Mouse (Mus musculus) CH12.LX (cell line): ENCODE measurements around the gene Selenoi.

Experiments
- CHD1 ChIP-seq: IDR thresholded peaks from 2 replicates; pipeline ENCODE4 v1.6.1; 2012; ENCODE audit warnings: low read depth, low read length, improper control_type of control experiment, inconsistent platforms
- CTCF ChIP-seq, 2 experiments: IDR thresholded peaks in 1 of 2; conservative IDR thresholded peaks in 1 of 2; 2 replicates each; pipeline ENCODE4 v1.5.1; 2011 to 2012; ENCODE audit warnings: low read depth in 2 of 2, low read length in 2 of 2, improper control_type of control experiment in 1 of 2, inconsistent platforms in 1 of 2, mild to moderate bottlenecking in 1 of 2, moderate library complexity in 1 of 2
- E2F4 ChIP-seq: IDR thresholded peaks from 2 replicates; pipeline ENCODE4 v1.6.1; 2011; ENCODE audit warnings: low read depth, low read length, improper control_type of control experiment; ENCODE audit not compliant: insufficient replicate concordance
- EP300 ChIP-seq: IDR thresholded peaks from 2 replicates; pipeline ENCODE4 v1.6.1; 2011; ENCODE audit warnings: low read length, improper control_type of control experiment
- MAX ChIP-seq: IDR thresholded peaks from 2 replicates; pipeline ENCODE4 v1.6.1; 2011; ENCODE audit warnings: low read length, improper control_type of control experiment
- MXI1 ChIP-seq: IDR thresholded peaks from 2 replicates; pipeline ENCODE4 v1.6.1; 2011; ENCODE audit warnings: mild to moderate bottlenecking, low read depth, low read length, improper control_type of control experiment
- PAX5 ChIP-seq: IDR thresholded peaks from 2 replicates; pipeline ENCODE4 v1.6.1; 2012; ENCODE audit warnings: low read length, inconsistent platforms, mixed read lengths
- POLR2A ChIP-seq: IDR thresholded peaks from 2 replicates; pipeline ENCODE4 v1.6.1; 2011; ENCODE audit warnings: low read depth, mild to moderate bottlenecking, improper control_type of control experiment, low read length
- RCOR1 ChIP-seq: conservative IDR thresholded peaks from 2 replicates; pipeline ENCODE4 v1.6.1; 2012; ENCODE audit warnings: low read depth, mild to moderate bottlenecking, inconsistent platforms, low read length, improper control_type of control experiment
- TCF12 ChIP-seq: IDR thresholded peaks from 2 replicates; pipeline ENCODE4 v1.6.1; 2014; ENCODE audit warnings: low read depth, mild to moderate bottlenecking, inconsistent platforms, low read length, improper control_type of control experiment
- UBTF ChIP-seq: IDR thresholded peaks from 2 replicates; pipeline ENCODE4 v1.6.1; 2012; ENCODE audit warnings: low read depth, mild to moderate bottlenecking, inconsistent platforms, low read length, improper control_type of control experiment, moderate library complexity
- USF1 ChIP-seq: IDR thresholded peaks from 2 replicates; pipeline ENCODE4 v1.6.1; 2014; ENCODE audit warnings: low read depth, mild to moderate bottlenecking, inconsistent platforms, low read length, improper control_type of control experiment

GRCm38 (mm10) chr5:30278952-30279351 is 46.6 kb downstream of the Selenoi start:
- no peak for TF ChIP-seq CTCF (conservative IDR thresholded peaks at IDR 0.05 in 1 of 2, IDR thresholded peaks at IDR 0.05 in 1 of 2; ENCODE audit: low read depth in 2 of 2, low read length in 2 of 2)
- TF ChIP-seq POLR2A = no peak
- no peak for TF ChIP-seq UBTF
- no peak for TF ChIP-seq RCOR1
- TF ChIP-seq MAX = no peak
- no peak for TF ChIP-seq USF1
- no peak for TF ChIP-seq CHD1
- TF ChIP-seq EP300 = no peak
- TF ChIP-seq MXI1 = no peak
- no peak for TF ChIP-seq TCF12
- TF ChIP-seq PAX5 = no peak
- no peak for TF ChIP-seq E2F4
